ENCODE assay signal across 8 mouse cellular contexts in the genomic region with DNA sequence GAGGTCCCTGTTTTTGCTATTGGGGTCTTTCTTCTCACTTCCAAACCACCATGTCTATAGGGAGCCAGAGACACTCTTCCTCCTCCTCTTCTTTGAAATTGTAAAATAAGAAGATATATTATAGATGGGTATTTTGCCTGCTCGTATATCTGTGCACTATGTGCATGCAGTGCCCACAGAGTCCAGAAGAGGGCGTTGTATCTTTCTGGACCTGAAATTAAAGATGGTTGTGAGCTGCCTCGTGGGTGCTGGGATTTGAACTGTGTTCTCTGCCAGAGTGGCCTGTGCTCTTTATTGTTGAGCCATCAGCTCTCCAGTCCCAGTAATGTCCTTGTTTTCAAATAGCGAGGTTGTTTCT.
DNase-seq lines count a peak whose midpoint lies in the region; ATAC-seq and TF ChIP-seq lines count a peak whose summit lies in the region.

No protein-coding gene starts in this region.

- DNase-seq in heart, postnatal 4 days: no peak
- DNase-seq in midbrain, embryonic 10.5 days (ENCODE audit: low spot score): no peak
- no peak for DNase-seq in cerebellum, adult 8-10 months
- DNase-seq in adrenal gland, postnatal 25 days: no peak
- no peak for DNase-seq in kidney, postnatal 4 days

- peak overlapping the region; percentile 13 for H3K4me3 ChIP-seq in heart, embryonic 13.5 days
- no peak overlapping the region for H3K4me3 ChIP-seq in E14TG2a.4 (replicated peaks; ENCODE audit: low read length)
- H3K4me3 ChIP-seq in midbrain, embryonic 10.5 days: peak overlapping the region; percentile 27

- peak overlapping the region; percentile 0; the same call in 1 of the 2 replicates for H3K9ac ChIP-seq in heart, embryonic 13.5 days

- H3K27me3 ChIP-seq in heart, embryonic 13.5 days (replicated peaks): 0 out of 2 replicates have a peak, but pooled peaks cover 3% of the 10 kb centered on the region
- peaks cover 10% of the 10 kb centered on the region for H3K27me3 ChIP-seq in E14TG2a.4 (ENCODE audit: insufficient read depth, low read length)
- H3K27me3 ChIP-seq in midbrain, embryonic 10.5 days (ENCODE audit: low read depth, poor library complexity, severe bottlenecking): no peaks in the 10 kb centered on the region

- no peak for ATAC-seq in heart, embryonic 13.5 days (ENCODE audit: extremely low read depth, insufficient number of reproducible peaks, low FRiP score, low TSS enrichment)
- peak; percentile 37; the same call in 1 of the 2 replicates for ATAC-seq in granulocyte monocyte progenitor cell, adult 5-6 weeks (replicated peaks; ENCODE audit: poor library complexity, severe bottlenecking)

- H3K4me1 ChIP-seq in heart, embryonic 13.5 days: peaks cover 10% of the 10 kb centered on the region
- peaks cover 3% of the 10 kb centered on the region for H3K4me1 ChIP-seq in E14TG2a.4 (replicated peaks; ENCODE audit: low read depth, low read length)
- H3K4me1 ChIP-seq in midbrain, embryonic 10.5 days: peaks cover 31% of the 10 kb centered on the region

- H3K36me3 ChIP-seq in heart, embryonic 13.5 days: no peaks in the 10 kb centered on the region
- no peaks in the 10 kb centered on the region for H3K36me3 ChIP-seq in E14TG2a.4 (ENCODE audit: insufficient read depth, low read length)
- H3K36me3 ChIP-seq in midbrain, embryonic 10.5 days: no peaks in the 10 kb centered on the region

- H3K4me2 ChIP-seq in heart, embryonic 13.5 days: peak overlapping the region; percentile 62

- peaks cover 8% of the 10 kb centered on the region; the same call in 1 of the 2 replicates for H3K9me3 ChIP-seq in heart, embryonic 13.5 days
- H3K9me3 ChIP-seq in E14TG2a.4 (ENCODE audit: low read length): no peaks in the 10 kb centered on the region
- H3K9me3 ChIP-seq in midbrain, embryonic 10.5 days (replicated peaks): no peaks in the 10 kb centered on the region

- peak; percentile 56 for TF ChIP-seq CTCF in E14TG2a.4 (conservative IDR thresholded peaks at IDR 0.05; ENCODE audit: low read length)

- no peak overlapping the region for H3K27ac ChIP-seq in heart, embryonic 13.5 days (replicated peaks)
- H3K27ac ChIP-seq in midbrain, embryonic 10.5 days (replicated peaks): peak overlapping the region; percentile 76; the same call in 1 of the 2 replicates

- WGBS in heart, embryonic 13.5 days: 44% methylated on average over 4 of the region's 4 CpGs
- WGBS in midbrain, embryonic 10.5 days: 60% methylated on average over 4 of the region's 4 CpGs
